Mouse (Mus musculus) spleen, postnatal 14 days (tissue): Measurements from ENCODE around the gene Ifi213.
"Not testable (repeated sequence)": the region's sequence is repeated elsewhere in the genome, so short reads cannot be mapped to it uniquely, and the experiment has no call there.

ENCODE experiments used
- DNase-seq, 2 experiments: peaks; one replicate each; pipeline ENCODE4 v3.0.0; 2021 to 2022; ENCODE audit warnings: low spot score in 2 of 2

Gene Ifi213

GRCm38 (mm10) chr1:173598838-173599494, at the start of gene Ifi213:
TSS of gene Ifi213 (minus strand) at chr1:173599274.
- not testable (repeated sequence) for DNase-seq

DNA sequence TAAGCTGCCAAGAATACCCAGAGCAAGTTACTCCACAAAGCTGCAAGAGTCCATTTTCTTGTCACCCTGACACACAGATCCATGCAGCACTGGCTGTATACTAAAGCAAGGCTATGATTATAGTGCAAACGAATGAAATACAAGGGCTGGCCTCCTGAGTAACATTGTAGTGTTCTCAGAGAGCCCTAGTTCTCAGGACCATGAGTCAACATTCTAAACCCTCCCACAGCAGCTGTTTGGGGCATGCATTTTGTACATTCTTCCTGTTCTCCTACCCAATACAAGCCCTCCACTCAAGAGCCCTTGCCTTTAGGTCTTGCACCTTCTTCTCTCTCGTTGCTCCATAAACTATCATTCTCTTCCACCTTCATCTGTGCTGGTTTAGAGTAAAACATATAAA, 46.3 kb upstream of the Ifi213 start:
- no peak for DNase-seq

- no peak for DNase-seq
Measured at GRCm38 (mm10) chr1:173633969-173634645, 35.0 kb upstream of the Ifi213 start.

DNA sequence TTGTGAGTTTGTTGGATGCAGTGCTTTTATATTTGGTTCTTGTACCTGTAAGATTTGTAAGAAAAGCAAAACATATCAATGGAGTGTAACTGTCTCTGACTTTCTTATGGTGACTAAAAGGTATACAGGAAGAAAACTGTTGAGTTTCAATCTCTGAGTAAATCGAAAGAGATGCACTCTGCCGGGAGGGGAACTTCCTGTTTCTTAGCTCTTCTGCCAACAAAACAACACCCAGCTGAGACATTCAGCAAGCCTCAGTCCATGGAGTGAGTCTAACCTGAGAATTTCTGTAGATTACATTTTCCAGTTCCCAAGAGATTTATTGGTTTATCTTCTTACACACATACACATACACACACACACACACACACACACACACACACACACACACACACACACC, 31.5 kb upstream of the Ifi213 start, which contains the start of gene Ifi209:
TSS of gene Ifi209 (plus strand) at position 296 of the 400 bp plus-strand sequence.
- DNase-seq = peak in 1 of 2 experiments; percentile 21

DNA sequence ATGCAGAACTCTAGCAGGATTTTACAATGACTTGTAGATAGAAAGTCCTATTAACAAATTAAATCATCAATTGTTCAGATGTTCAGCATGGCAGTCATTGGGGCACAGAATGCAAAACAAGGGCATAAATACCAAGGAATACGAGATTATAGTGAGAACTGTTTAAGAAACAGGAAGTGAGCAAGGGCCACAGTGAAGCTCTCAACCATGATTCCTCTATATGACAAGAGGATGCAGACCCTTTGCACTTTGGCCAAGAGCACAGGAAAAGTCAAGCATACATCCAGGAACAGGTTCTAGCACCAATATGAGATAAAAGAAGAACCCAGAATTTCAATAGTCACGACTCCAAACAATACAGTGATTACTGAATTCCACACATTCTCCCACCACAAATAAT, 27.6 kb upstream of the Ifi213 start:
- no peak for DNase-seq

GRCm38 (mm10) chr1:173624052-173624451, 25.0 kb upstream of the Ifi213 start:
- no peak for DNase-seq

- not testable (repeated sequence) for DNase-seq
Measured at GRCm38 (mm10) chr1:173622216-173622615, 23.1 kb upstream of the Ifi213 start.

- not testable (repeated sequence) for DNase-seq
Measured at GRCm38 (mm10) chr1:173610291-173610690, 11.2 kb upstream of the Ifi213 start.

DNA sequence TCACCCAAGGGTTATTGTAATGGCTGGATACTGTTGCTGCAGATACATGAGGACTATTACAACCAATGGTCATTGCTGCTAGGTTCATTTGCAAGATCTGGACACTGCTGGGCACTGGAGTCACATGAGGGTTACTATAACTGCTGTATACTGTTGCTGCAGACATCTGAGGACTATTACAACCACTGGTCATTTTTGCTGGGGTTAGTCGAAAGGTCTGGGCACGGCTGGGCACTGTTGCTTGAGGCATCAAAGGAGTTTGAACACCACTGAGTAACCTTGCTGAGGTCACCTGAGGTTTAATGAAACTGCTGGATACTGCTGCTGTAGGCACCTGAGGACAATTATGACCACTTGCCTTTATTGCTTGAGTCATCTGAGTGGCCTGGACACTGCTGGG, 9.4 kb downstream of the Ifi213 start:
- not testable (repeated sequence) for DNase-seq

DNA sequence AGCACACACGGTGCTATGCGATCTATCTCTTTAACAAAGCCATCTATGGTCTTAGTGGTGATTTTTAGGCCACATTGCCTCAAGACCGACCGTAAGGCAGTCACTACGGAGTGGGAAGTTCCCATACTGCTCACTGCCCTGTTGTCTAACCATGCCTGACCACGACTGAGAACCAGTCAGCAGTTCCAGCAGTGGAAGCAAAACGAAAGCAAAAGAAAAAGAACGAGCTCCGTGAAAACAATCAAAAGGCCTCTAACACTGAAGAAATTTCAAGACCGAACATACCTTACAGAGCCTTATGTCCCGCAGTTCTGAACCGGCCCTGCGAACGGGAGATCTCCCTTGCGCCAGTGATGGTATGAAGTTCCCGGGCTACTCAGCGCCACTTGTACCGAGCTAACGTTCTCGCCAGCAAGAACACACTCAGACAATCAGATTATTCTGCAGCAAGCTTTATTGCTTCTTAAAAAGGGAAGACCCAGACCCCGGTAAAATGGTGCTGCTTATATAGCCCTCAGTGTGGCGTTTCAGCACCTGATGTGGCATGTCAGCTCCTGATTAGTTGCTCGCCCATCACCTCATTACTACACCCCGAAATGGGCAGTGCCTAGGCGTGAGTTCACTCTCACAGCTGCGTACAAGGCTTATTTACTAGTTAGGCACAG, 19.0 kb downstream of the Ifi213 start:
- DNase-seq = no peak

DNA sequence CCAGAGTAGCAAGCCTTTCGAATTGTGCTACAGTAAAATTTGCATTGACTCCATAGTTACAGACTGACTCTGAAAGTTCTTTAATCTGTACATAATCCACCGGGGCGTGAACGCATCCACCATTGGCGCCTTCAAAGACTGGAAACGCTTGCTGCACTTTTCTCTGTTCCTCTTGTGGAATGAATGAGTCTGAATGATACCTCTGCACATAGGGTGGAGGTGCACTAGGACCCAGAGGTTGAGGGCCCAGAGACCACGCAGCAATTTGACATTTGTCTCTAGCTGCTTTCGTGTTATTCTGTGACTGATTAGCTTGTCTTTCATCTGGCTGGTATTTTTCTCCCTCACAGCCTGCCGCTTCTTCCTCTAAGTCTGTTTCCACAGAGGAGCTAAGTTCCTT, 20.0 kb downstream of the Ifi213 start:
- no peak for DNase-seq

DNA sequence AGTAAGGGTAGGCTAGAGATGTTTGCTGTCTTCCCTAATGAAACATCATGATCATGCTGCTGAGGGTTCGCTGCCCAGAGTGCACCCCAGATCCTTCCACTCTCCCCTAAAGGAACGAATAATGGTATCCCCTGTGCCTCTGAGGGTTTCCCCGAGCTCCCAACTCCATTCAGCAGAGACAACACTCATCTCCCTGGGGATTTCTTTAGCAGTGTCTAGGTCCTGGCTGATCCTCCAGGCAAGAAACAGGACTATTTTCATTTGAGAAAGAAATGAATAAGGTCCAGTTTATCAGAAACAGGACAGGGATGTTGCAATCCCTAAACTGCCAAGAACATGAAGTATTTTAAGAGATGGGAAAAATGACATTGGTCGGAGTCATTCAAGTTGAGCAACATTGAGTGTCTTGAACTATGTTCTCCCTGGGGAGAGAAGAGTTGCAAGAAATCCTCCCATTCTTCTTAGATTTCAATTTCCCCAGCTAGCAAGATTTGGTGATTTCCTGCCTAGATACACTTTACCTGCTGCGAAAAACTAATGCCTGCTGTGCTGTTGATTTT, 48.5 kb downstream of the Ifi213 start:
- DNase-seq = not testable (repeated sequence)

GRCm38 (mm10) chr1:173548798-173549197, 50.3 kb downstream of the Ifi213 start:
- DNase-seq = not testable (repeated sequence)

DNA sequence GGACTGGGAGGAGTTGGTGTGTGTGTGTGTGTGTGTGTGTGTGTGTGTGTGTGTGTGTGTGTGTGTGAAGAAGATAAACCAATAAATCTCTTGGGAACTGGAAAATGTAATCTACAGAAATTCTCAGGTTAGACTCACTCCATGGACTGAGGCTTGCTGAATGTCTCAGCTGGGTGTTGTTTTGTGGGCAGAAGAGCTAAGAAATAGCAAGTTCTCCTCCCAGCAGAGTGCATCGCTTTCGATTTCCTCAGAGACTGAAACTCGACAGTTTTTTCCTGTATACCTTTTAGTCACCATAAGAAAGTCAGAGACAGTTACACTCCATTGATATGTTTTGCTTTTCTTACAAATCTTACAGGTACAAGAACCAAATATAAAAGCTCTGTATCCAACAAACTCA, 63.3 kb downstream of the Ifi213 start, which contains the start of gene Ifi214:
TSS of gene Ifi214 (minus strand) at position 167 of the 400 bp plus-strand sequence.
- DNase-seq = not testable (repeated sequence)

GRCm38 (mm10) chr1:173521452-173521851, 77.6 kb downstream of the Ifi213 start:
- no peak for DNase-seq
